Mouse (Mus musculus): ENCODE data around the gene Scgb1a1.
"Not testable (repeated sequence)": the region's sequence is repeated elsewhere in the genome, so short reads cannot be mapped to it uniquely, and the experiment has no call there.

Gene Scgb1a1

DNA sequence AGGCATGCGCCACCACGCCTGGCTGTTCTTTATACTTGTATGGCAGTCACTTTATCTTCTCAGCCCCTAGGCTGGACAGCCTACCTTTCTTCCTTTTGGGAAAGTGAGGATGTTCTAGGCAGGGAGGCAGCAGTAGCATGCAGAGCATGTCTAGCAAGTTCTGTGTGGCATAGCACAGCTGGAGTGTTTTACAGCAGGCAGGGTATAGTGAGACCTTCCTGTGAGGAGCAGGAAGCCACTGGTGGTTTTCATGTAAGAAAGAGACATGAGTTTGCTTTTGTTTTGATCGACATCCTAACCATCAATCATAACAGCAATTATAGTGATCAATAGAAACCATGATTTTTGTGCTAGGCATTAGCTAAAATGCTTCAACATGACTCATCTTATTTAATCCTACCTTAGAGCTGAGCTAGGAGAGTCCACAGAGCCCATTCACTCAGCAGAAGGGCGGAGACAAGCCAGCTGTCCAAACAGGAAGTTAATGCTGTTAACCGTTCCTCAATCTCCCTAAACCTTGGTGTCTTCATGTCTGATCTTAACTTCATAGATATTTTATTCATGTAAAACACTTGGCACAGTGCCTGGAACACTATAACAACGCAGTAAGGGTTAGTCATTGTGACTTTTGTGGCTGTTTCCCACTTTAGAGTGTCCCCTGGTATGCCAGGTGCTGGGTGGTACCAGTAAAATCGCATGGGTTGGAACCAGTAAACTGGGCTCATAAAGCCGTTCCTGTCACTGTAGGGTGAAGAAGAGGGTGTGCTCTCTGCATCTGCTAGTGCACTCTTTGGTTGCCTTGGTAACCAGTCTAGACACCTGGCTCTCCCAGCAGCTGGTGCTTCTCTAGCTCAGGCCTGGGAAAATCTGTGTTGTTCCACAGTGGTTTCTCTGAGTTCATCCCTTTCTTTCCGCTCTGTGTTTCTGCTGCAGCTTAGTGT, 21.9 kb downstream of the Scgb1a1 start:
- DNase-seq (ENCODE audit: low spot score), result peak; percentile 41

DNA sequence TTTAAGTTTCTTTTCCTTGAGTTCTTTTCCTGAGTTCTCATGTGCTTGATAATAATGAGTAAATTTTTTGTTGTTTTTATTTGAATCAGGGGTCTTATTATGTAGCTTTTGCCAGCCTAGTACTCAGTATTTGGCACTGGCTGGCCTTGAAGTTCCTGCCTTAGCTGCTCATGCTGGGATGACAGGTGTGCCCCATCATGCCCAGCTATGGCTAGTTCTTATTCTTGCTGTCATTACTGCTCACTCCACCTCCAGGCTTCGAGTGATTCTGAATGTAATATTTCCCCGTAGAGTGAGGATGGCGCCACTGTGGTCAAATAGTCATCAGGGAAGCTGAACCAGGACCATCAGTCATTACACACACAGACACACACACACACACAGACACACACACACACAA, 23.9 kb downstream of the Scgb1a1 start:
- no peak for DNase-seq (ENCODE audit: low spot score)

DNA sequence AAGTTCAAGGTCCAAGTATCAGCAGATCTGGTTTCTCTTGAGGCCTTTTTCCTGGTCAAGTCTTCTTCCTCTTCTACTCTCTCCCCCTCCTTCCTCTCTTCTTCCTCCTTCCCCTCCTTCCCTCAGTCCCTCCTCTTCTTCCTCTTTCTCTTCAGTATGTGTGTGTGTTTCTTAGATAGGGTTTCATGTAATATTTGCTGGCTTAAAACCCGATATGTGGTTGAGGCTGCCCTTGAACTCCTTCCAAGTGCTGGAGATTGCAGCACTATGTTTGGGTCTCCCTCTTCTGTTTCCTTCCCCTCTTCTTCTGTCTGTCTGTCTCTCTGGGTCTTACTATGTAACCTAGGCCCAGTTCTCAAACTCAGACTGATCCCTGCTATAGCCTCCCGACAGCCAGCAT, 24.9 kb downstream of the Scgb1a1 start:
- DNase-seq (ENCODE audit: low spot score), result no peak

DNA sequence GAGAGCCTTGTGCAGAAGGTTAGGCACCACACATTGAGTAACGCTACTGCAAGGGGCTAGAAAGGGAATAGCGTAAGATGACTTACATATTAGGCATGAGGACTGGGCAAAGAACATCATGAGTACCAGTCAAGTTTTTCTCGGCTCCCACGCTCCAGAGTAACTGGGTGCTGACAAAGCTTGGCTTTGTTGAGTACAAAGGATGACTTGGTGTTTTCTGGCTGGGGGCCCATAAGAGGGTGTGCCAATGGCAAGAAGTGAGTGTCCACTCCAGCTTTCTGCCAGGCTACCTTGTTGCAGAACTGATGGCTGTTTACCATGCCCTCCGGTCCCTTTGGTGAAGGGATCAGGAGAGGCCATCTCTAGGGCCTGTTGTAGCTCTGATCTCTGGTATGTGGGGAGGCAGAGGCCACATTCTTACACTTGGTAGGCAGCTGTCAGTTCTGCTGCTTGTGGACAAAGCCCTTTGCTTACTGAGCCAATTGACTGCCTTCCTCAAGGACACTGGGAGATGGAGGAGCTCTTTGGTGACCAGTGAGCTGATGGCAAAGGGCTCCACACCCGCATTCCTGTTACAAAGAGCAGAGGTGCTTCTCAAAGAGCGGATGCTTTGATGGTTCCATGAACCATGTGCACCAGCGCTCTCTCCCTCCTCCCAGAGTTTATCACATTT, 26.4 kb downstream of the Scgb1a1 start:
- DNase-seq (ENCODE audit: low spot score), result peak; percentile 54

DNA sequence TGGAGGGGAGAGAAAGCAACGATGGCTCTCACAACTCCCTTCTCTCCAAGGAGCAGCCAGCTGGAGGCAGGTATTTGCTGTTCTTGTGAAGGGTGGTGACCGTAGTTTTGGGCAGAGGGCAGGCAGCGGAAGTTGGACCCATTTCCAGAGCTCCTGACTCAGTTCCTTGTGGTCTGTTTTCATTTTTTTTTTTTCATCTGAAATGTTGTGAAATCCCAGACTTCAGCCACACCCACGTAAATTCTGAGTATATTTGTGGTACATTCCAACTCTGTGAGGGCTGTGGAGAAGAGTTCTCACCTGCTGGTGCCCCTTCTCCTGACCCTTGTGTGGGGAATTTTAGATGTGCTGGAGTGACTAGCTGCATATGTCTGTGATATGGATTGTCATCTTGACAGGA, 27.7 kb downstream of the Scgb1a1 start:
- peak; percentile 51 for DNase-seq (ENCODE audit: low spot score)

DNA sequence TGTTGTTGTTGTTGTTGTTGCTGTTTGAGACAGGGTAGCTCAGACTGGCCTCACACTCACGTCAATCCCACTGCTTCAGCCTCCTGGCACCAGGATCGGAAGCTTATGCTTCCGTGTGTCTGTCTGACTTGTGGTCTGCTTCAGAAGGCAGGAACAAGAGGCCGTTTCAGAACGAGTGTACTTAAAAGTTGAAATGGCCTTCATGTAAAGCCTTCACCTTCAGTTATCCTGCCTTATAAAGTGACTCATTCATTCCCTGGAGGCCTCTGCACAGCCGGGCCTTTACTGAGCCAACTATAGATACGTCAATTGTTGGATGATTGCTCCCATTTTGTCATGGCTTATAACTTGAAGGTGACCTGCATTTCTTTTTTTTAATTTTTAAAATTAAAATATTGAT, 28.4 kb downstream of the Scgb1a1 start:
- no peak for DNase-seq (ENCODE audit: low spot score)

DNA sequence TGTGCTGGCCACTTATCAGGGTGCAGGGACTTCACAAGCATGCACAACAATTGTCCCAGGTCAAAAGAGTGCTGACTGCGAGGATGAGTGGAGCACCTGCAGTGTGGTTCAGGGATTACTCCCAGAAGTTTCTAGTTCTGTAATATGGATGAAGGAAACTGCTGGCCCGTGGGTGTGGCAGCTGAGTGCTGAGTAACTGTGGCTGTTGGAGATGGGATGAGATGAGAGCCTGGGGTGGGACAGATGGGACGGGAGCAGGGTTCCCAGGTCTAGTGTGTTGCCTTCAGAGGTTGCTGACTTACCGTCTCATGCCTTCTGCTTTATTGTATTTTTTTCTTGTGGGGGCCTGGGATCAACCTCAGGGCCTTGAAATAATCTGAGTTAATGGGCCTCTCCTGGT, 28.8 kb downstream of the Scgb1a1 start:
- no peak for DNase-seq (ENCODE audit: low spot score)

DNA sequence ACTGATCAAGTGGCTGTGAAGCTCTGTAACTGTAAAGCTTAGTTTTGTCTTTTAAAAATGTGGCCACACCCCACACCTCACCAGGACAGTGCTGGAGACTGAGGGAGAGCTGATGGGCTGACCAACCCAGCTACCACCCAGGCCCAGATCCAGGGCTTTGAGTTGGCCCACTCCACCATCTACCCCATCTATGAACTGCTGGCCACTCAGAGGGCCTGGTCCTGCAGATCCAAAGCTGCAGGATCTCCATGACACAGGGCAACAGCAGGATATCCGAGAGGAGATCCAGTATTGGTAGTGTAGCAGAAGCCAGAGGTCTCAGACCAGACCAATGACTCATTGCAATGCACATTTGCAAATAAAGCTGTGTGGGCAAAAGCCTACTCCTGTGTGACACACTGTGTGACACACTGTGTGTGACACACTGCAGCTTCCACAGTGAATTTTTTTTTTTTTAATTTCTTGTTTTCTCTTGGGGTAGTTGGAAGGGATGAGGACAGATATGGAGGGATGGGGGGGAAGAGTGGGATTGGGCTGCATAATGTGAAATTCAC, 29.4 kb downstream of the Scgb1a1 start:
- DNase-seq (ENCODE audit: low spot score), result no peak

DNA sequence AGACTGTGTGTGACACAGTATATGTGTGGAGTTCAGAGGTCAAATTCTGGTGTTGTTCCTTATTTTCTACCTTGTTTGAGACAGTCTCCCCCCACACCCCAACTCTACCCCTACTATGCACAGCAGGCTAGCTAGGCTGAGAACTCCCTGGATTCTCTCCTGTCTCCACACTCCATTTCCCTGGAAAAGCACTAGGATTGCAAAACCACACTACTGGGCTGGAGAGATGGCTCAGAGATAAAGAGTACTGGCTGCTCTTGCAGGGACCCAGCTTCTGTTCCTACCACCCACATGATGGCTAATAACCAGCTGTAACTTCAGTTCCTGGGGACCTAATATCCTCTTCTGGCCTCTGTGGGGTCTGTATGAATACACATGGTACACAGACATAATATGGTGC, 30.1 kb downstream of the Scgb1a1 start:
- DNase-seq (ENCODE audit: low spot score), result no peak

DNA sequence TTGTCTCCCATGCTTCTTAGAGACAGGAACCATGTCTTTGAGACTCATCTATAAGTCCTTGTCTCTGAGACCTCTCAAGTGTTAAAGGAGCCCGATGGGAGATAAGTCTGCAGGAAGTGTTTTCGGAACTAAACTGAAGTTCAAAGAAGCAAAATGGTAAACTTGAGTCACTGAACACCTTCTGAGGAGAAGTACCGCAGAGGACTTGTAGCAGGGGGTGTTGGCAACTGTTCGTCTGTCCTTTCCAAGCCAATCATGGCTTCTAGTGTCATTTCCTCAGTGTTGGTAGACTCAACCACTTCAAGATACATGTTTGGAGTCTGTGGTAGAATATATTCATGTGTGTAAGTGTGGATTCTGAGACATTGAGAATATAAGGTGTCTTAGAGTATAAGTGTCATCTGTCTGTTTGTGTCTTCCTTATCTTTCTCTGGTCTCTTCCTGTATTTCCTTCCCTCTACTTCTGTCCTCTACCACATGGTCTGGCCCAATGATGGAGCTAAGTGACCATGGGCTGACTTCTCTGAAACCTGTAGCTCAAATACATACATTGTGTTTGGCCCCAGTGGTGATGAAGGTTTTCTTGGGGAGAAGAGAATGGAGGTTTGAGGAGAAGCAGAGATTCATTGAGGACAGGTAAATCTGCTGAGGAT, 31.9 kb downstream of the Scgb1a1 start:
- no peak for DNase-seq (ENCODE audit: low spot score)

DNA sequence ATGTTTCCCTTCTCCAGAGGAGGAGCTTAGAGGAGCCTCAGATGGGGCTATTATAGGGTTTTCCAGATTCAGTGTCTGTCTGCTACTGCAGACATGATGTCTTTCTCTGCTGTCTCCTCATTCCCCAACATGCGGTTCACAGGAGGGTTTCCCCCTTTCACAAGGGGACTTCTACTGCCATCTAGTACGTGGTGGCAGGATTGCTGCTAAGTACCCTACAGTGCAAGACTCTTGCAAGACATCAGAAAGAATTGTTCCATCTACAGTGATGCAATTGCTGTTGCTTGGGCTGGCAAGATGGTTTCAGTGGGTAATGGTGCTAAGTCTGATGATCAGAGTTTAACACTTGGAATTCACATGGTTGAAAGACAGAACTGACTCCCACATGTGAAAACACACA, 32.6 kb downstream of the Scgb1a1 start:
- no peak for DNase-seq (ENCODE audit: low spot score)

DNA sequence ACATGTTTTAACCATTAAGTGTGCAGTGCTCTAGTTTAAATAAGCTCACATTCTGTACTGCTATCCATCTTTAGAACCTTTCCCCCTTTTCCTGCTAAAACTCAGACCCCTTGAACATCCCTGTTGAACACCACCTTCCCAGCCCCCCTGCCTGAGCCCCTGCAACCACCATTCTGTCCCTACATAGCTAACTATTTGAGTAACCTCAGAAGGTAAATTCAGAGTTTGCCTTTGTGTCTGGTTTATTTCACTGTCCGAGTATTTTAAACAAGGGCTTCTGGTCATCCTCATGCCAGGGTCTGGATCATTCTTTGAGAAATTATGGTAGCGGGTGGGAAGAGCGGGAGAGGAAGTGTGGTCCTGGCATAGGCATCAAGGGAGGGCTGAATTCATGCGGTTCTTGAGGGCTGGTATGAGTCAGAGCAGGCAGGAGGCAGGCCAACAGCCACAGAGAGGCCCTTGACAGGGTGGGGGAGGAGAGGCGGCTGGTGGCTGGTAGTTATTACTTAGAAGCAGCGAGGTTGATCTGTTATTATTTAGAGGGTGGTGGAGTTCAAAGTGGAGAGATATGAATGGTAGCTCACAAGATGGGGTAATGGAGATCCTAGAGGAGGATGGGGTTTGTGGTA, 34.8 kb downstream of the Scgb1a1 start:
- peak; percentile 74 for DNase-seq (ENCODE audit: low spot score)

DNA sequence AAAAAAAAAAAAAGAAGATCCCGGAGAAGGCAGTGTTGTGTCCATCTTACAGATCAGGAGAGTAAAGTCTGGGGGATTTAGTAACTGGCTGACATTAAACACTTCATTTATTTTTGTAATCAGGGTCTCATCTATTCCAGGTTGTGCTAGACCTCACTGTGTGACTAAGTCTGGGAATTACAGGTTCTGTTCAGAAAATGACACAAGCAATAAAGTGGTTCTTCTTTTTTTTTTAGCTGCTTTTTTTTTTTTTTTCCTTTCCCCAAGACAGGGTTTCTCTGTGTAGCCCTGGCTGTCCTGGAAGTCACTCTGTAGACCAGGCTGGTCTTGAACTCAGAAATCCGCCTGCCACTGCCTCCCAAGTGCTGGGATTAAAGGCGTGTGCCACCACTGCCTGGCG, 35.8 kb downstream of the Scgb1a1 start:
- DNase-seq (ENCODE audit: low spot score), result not testable (repeated sequence)

DNA sequence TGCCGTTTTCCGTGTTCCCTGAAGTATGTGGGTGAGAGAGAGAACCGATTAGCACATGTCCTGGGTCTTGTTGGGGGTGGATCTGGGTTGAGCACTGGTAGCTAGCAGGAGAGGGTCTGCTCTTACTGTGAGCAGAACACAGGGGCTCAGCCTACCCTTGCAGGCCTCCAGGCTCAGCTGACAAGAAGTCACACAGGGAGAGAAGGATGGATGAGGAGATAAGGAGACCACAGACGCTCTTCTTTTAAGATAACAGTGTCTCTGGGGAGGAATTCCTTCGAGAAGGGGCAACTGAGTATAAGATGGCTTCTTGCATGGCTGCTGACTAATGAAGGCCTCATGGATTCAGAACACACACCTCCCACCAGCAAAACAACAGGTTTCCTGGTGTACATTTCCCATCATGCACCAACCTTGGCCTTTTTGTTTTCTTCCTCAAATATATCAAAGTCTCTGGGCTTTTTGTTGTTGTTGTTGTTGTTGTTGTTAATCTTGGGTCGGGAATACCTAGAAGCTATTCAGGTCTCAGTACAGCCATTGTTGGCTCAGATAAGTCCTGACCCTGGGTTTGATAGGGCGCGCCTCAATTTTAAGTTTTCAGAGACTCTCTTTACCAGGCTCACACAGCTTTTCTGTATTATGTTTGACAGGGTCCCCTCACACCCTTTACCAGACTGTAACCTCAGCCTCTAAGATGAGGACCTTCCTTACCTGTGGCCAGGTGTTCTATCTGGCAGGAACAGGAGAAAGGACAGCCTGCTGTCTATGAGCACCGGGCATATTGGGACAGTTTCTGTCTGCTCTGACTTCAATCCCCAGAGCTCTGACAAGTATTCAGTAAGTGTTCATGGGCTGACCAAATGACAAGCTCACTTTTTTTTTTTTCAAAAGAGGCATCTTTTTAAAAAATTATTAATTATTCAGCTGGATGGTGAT, 37.2 kb downstream of the Scgb1a1 start:
- DNase-seq (ENCODE audit: low spot score), result no peak

DNA sequence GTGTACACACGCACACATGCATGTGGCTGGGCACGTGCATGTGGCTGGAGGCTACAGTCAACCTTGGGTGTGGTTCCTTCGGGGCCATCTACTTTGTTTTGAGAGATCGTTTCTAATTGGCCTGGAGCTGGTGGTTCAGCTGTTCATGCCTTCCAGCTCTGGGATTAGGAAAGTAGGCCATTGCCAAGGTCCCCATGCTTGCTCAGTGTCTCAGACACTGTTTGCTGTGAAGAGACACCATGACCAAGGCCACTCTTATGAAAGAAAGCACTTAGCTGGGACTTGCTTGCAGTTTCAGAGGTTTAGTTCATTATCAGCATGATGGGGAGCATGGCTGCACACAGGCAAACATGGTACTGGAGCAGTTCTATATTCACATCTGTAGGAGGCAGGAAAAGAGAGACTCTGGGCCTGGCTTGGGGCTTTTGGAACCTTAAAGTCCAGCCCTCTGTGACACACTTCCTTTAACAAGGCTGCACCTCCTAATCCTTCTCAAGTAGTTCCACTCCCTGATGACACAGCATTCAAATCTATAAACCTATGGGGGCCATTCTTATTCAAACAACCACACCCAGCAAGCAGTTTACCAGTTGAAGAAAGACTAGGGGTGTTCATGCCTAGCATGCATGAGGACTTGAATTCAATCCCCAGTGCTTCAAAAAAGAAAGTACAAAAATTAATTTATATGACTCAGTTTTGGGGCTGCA, 38.6 kb downstream of the Scgb1a1 start:
- no peak for DNase-seq (ENCODE audit: low spot score)

DNA sequence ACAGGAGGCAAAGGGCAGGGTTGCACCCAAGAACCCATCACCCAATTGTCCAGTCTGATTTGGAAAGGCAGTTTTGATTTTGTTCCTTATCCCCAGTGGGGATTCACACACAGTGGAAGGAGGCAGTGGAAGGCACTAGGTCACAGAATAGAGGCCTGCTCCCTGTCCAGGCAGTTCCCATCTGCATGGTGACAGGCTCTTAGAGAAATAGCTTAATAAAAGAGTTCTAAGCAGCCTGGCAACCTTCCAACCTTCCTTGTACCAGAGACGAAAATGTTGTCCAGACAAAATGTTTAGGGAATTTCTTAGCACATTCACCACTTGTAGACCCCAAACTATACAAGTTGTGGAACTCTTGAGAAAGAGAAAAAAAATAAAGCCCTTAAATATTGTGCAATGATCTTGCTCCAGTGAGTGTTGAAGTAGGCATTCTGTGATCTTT, 39.8 kb downstream of the Scgb1a1 start:
- DNase-seq (ENCODE audit: low spot score), result no peak

DNA sequence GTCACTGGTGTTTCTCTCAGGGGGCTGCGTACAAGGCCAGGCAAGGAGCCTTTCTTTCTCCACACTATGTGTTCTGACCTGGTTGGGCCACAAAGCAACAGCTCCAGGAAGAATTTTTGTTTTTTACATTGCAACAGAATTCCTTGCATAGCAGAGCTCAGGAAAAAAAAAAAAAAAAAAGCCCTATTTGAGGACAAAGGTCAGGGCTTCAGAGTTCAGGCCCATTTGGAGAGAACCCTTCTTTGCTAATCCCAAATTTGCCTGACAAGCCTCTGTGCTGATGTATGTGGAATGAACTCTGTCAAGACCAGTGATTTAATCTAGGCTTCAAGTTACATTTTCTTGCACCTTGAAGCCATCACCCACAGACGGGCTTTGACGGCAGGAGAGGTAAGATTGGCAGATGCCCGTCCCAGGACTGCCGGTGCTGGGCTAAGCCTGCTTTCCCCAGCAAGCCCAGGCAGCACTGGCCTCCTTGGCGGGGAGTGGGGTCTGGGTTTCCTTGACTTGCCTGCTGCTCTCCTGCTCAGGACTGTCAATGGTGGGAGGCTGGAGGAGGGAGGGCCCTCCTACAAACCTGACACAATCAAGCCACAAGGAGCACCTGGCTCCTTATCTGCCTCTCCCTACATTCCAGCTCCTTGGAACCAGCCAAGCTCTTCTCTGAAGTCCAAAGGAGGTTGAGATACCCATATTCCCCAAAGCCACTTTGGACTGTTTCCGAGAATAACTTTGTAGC, 40.4 kb downstream of the Scgb1a1 start:
- no peak for DNase-seq (ENCODE audit: low spot score)

DNA sequence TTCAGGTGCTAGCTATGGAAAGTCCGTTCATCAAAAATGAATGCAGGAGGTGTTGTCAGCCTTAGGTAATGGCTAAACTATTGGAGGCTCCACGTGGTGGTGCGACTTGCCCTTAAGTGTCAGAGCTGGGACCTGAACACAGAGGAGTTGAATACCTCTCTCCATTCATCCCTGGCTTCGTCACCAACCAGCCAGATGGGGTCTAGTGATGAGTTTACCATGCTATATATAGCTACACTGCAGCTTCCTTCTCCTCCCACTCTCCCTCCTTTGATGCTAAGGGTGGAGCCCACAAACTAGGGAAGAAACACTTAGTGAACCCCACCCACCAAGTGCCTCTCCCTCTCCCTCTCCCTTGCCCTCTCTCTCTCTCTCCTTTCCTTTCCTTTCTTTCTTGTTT, 43.5 kb downstream of the Scgb1a1 start:
- no peak for DNase-seq (ENCODE audit: low spot score)

DNA sequence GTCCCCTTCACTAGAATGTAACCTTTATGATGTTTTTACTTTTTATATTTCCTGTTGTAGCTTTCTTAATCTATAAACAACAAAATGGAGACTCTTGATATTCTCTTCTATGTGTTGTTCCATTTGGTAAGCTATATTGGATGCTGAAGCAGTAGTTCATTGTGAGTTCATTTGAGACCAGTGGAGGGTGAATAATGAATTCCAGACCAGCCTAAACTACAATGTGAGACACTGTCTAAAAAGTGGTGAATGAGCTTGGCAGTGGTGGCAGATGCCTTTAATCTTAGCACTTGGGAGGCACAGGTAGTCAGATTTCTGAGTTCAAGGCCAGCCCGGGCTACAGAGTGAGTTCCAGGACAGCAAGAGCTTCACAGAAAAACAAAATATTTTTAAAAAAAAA, 44.6 kb downstream of the Scgb1a1 start:
- DNase-seq (ENCODE audit: low spot score), result no peak

DNA sequence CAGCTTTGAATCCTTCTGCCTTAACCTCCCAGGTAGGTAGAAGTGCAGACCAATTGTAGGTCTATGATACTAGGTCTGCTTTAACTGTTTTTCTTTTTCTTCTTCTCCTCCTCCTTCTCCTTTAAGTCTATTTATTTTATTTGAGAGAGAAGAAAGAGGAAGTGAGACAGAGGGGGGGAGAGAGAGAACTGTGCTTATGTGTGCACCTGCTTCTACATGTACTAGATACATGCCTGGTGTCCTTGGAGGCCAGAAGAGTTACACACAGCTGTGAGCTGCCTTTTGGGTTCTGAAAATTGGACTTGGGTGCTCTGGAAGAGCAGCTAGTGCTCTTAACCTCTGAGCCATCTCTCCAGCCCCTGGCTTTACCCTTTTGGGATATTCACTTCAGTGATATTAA, 46.7 kb downstream of the Scgb1a1 start:
- DNase-seq (ENCODE audit: low spot score), result no peak

All from urinary bladder, postnatal 14 days (tissue).